Mouse (Mus musculus): Measurements from ENCODE around the gene Bcar3. TPM values are rescaled to one million over a fixed set of nuclear protein-coding genes. Genes with fewer than 3 reads are reported as not detected.
A peak's percentile ranks its signal among the peaks of the same experiment; 100 is the strongest.

Bcar3 gene
- polyA plus RNA-seq, 1 experiment from 2014 or later = 4.8 TPM

DNA sequence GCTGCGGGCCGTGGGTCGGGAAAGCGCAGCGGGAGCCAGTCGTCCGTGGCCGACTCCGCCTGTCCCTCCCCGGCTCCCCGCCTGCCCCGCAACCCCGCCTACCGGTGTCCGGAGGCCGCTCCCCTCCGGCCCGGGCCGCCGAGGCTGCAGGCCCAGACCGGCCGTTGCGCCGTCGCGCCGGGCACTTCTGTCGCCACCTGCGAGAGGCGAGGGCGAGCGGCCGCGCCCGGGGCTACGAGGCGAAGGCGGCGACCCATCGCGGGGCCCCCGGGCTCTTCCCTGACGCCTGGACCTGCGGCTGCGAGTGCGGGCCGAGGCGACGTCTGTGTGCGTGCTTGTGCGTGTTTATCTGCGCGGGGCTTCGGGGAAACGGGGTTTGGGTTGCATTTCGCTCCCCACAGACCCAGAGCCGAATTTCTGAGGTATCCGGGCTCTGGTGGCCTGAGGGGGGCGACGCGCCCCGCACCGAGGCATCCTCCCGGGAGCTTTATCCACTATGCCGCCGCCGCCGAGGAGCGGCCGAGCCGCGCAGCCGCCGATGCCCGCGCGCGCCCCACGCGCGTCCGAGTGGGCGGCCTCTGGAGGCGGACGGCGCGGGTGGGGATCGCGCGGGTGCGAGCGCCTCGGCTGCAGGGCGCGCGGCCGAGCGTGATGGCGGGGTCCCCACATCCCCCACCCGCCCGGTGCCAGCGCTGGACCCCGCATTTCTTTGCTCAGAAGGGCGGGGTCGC lies 548 bp upstream of the Bcar3 start:
- H3K4me3 ChIP-seq = peak overlapping the region; percentile 90
- peak overlapping the region; percentile 94 for H3K27ac ChIP-seq (replicated peaks)
- H3K9ac ChIP-seq = peak overlapping the region; percentile 94
- no peaks in the 10 kb centered on the region for H3K9me3 ChIP-seq
- H3K27me3 ChIP-seq (replicated peaks) = peaks cover 7% of the 10 kb centered on the region; the same call in 1 of the 2 replicates
- ATAC-seq (ENCODE audit: extremely low read depth, insufficient number of reproducible peaks, low FRiP score, low TSS enrichment) = peak; percentile 82
- H3K4me2 ChIP-seq = peak overlapping the region; percentile 79
- H3K4me1 ChIP-seq = peaks cover 34% of the 10 kb centered on the region
- 0% methylated on average over 98 of the region's 105 CpGs for WGBS
- H3K36me3 ChIP-seq = no peaks in the 10 kb centered on the region

DNA sequence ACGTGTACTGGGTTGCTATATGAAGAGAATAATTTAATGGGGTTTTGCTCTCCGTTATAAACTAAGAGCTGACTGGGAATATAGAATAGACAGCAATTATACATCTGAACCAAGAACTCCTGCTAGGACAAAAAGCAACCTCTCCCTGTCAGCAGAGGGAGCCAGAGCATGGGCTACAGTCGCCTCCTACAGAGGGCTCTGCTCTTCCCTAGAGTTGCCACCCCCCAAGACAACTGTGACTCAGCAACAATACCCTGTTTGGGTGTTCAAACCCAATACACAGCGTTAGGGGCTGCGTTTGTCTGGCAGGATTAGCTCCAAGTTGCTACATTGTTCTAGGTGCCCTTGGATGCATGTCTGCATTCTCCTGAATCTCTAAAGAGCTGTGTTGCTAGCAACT lies 1.6 kb downstream of the Bcar3 start:
- ATAC-seq (ENCODE audit: extremely low read depth, insufficient number of reproducible peaks, low FRiP score, low TSS enrichment) = no peak
- Histone ChIP-seq H3K27me3 (replicated peaks) (peaks cover 27% of the 10 kb centered on the region), H3K36me3 (no peaks in the 10 kb centered on the region), H3K4me3 (no peak overlapping the region), H3K27ac (replicated peaks) (no peak overlapping the region), H3K9ac (no peak overlapping the region), H3K4me2 (no peak overlapping the region), H3K9me3 (no peaks in the 10 kb centered on the region), H3K4me1 (peaks cover 33% of the 10 kb centered on the region)
- WGBS = 14% methylated on average over 5 of the region's 5 CpGs

DNA sequence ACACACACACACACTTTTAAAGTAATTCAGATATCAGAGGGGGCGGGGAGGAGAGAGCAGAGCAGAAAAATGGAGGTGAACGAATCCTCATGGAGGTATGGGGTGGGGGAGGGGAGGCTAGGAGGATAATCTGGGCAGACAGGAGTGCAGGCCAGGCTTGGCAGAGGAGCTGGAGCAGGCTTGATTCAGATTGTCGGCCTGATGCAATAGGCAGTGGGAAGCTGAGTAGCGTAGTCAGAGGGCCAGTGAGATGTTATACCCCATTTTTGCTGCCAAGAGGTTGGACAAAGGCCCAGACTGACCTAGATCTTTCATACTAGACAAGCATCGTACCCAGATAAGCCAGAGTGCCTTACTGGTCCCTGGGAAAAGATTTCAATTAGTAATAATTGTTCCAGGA lies 3.0 kb downstream of the Bcar3 start:
- Histone ChIP-seq H3K4me2 (no peak overlapping the region), H3K9me3 (no peaks in the 10 kb centered on the region), H3K36me3 (no peaks in the 10 kb centered on the region), H3K4me3 (no peak overlapping the region), H3K27ac (replicated peaks) (no peak overlapping the region), H3K4me1 (peaks cover 31% of the 10 kb centered on the region), H3K27me3 (replicated peaks) (peaks cover 36% of the 10 kb centered on the region), H3K9ac (no peak overlapping the region)
- WGBS = 57% methylated on average over 5 of the region's 5 CpGs
- ATAC-seq (ENCODE audit: extremely low read depth, insufficient number of reproducible peaks, low FRiP score, low TSS enrichment) = no peak

DNA sequence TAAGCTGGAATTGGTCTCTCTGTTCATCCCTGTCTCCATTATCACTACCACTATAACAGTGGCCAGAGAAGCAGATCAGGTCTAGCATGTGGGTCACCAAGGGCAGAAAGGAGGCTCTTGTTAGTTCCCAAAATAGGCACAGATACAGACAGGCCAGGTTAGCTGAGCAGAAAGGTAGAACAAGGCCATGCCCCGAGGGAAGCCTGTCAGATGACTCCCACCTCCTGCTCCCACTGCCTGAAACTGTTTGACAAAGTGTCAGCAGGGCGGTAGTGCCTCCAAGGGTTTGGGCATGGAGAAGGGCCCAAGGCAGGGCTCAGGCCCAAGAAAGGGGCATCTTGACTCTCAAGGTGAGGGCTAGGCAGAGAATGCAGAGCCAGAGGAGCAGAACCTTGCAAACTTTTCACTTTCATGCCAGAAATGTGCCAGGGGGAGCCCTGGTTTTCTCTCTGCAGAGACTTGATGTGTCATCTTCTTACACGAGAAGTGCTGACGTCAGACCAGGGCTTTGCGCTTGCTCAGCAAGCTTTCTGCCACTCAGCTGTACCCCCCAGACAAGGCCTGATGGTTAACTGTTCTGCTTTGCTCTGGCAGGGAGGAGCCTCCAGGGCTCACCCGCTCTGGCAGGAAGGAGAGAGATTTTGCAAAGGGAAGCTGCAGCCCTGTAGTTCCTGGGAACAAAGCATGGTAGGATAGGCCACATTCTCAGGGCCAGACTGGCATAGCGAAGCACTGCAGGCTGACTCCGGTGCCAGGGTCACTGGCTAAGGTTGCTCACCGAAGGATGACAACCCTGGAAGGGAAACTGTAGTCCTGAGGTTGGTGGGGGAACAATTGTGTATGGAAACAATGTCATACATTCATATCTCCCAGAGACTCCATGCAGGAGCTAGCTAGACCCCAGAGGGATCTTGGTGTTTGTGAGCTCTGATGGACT lies 7.3 kb downstream of the Bcar3 start:
- H3K36me3 ChIP-seq = no peaks in the 10 kb centered on the region
- peaks cover 18% of the 10 kb centered on the region for H3K4me1 ChIP-seq
- WGBS = 50% methylated on average over 9 of the region's 9 CpGs
- peak overlapping the region; percentile 13 for H3K9ac ChIP-seq
- H3K4me3 ChIP-seq = no peak overlapping the region
- ATAC-seq (ENCODE audit: extremely low read depth, insufficient number of reproducible peaks, low FRiP score, low TSS enrichment) = no peak
- H3K4me2 ChIP-seq = no peak overlapping the region
- no peaks in the 10 kb centered on the region for H3K9me3 ChIP-seq
- peaks cover 61% of the 10 kb centered on the region for H3K27me3 ChIP-seq (replicated peaks)
- H3K27ac ChIP-seq (replicated peaks) = peak overlapping the region; percentile 45; the same call in 1 of the 2 replicates

DNA sequence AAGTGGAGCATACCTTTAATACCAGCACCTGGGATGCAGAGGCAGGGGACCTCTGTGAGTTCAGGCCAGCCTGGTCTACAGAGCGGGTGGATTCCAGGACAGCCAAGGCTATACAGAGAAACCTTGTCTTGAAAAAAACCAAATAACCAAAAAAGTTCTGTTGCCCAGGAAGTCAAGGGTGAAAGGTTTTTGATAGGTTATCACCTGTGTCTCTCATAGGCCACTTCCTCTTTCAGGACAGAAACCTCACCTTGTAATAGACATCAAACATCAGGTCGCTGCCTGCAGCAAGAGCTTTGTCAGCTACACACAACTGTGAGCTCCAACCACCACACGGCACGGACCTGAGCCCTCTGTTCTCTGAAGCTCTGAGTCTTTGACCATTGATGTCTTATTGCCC lies 10.6 kb downstream of the Bcar3 start:
- peaks cover 18% of the 10 kb centered on the region for H3K4me1 ChIP-seq
- no peak overlapping the region for H3K9ac ChIP-seq
- peaks cover 74% of the 10 kb centered on the region for H3K27me3 ChIP-seq (replicated peaks)
- H3K4me3 ChIP-seq = no peak overlapping the region
- WGBS = 82% methylated on average over 4 of the region's 4 CpGs
- no peak for ATAC-seq (ENCODE audit: extremely low read depth, insufficient number of reproducible peaks, low FRiP score, low TSS enrichment)
- no peaks in the 10 kb centered on the region for H3K36me3 ChIP-seq
- no peaks in the 10 kb centered on the region for H3K9me3 ChIP-seq
- no peak overlapping the region for H3K4me2 ChIP-seq
- H3K27ac ChIP-seq (replicated peaks) = no peak overlapping the region

DNA sequence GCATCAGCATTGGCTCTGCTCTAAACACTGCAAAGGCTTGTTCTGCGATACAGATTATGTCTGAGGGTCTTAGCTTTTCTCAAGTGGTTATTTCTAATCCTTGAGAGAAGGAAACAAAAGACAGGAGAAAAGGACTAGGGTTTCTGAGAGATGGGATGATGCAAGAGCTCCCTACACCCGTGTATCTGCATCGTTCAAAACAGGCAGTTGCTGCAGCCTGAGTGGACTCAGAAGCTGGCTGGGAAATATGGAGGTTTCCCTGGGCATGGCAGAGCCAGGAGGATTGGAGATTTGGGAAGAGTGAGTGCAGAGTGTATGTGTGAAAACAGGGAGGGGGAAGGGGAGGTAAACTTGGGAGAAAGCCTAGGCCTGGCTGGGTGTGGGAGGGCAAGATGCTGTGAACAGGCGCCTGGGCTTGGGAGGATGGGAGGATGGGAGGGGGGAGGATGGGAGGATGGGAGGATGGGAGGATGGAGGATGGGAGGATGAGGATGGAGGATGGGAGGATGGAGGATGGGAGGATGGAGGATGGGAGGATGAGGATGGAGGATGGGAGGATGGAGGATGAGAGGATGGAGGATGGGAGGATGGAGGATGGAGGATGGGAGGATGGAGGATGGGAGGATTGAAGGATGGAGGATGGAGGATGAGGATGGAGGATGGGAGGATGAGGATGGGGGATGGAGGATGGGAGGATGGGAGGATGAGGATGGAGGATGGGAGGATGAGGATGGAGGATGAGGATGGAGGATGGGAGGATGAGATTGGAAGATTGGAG lies 14.1 kb downstream of the Bcar3 start:
- no peak for ATAC-seq (ENCODE audit: extremely low read depth, insufficient number of reproducible peaks, low FRiP score, low TSS enrichment)
- H3K9ac ChIP-seq = no peak overlapping the region
- no peak overlapping the region for H3K4me3 ChIP-seq
- H3K9me3 ChIP-seq = no peaks in the 10 kb centered on the region
- WGBS = 54% methylated on average over 4 of the region's 4 CpGs
- peaks cover 5% of the 10 kb centered on the region; the same call in 1 of the 2 replicates for H3K4me1 ChIP-seq
- H3K36me3 ChIP-seq = no peaks in the 10 kb centered on the region
- peaks cover 78% of the 10 kb centered on the region for H3K27me3 ChIP-seq (replicated peaks)
- H3K4me2 ChIP-seq = no peak overlapping the region
- no peak overlapping the region for H3K27ac ChIP-seq (replicated peaks)

DNA sequence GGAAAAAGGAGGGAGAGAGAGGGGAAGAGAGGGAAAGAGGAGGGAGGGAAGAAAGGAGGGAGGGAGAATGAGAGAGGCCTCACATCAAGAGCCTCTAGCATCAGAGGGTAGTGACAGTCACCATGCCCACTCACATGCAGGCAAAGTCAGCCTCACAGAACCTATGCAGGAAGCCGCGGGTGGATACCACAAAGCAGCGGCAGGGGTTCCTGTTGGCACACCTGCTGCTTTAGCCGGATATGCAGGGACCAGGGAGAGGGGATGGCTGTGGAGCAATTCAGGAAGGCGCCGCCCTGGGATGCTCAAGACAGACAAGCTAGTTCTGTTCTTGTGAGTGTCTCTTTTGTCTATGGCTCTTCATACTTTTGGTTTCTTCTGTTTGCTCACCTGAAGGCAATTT lies 15.0 kb downstream of the Bcar3 start:
- WGBS = 28% methylated on average over 6 of the region's 6 CpGs

DNA sequence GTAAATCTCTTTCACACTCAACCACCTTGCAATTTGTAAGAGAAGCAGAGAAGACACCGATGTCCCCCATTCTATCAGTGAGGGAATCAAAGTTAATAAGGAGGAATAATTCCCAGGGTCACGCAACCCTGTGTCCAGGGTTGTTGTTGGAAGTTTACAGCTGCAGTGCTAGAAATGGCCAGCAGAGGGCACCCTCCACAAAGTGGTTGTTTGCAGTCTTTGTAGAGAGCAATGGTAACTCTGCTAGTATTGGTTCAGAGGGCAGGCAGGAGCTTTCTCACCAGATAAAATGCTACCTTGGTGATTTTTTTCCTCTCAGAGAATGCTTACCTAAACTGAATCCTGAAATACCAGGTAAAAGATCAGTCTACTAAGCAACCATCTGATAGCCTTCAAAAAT lies 18.1 kb downstream of the Bcar3 start:
- Histone ChIP-seq H3K27me3 (replicated peaks) (peaks cover 77% of the 10 kb centered on the region), H3K9ac (no peak overlapping the region), H3K4me2 (no peak overlapping the region), H3K4me1 (peaks cover 19% of the 10 kb centered on the region), H3K4me3 (no peak overlapping the region), H3K36me3 (no peaks in the 10 kb centered on the region), H3K9me3 (no peaks in the 10 kb centered on the region), H3K27ac (replicated peaks) (no peak overlapping the region)
- no peak for ATAC-seq (ENCODE audit: extremely low read depth, insufficient number of reproducible peaks, low FRiP score, low TSS enrichment)
- 15% methylated on average over 2 of the region's 2 CpGs for WGBS

More for the DNA sequence above, 15.0 kb downstream of the Bcar3 start:
- Histone ChIP-seq H3K27ac (replicated peaks) (no peak overlapping the region), H3K9me3 (no peaks in the 10 kb centered on the region), H3K4me1 (peaks cover 4% of the 10 kb centered on the region), H3K4me2 (no peak overlapping the region), H3K9ac (no peak overlapping the region), H3K36me3 (no peaks in the 10 kb centered on the region), H3K27me3 (replicated peaks) (peaks cover 82% of the 10 kb centered on the region), H3K4me3 (no peak overlapping the region)
- ATAC-seq (ENCODE audit: extremely low read depth, insufficient number of reproducible peaks, low FRiP score, low TSS enrichment) = no peak

DNA sequence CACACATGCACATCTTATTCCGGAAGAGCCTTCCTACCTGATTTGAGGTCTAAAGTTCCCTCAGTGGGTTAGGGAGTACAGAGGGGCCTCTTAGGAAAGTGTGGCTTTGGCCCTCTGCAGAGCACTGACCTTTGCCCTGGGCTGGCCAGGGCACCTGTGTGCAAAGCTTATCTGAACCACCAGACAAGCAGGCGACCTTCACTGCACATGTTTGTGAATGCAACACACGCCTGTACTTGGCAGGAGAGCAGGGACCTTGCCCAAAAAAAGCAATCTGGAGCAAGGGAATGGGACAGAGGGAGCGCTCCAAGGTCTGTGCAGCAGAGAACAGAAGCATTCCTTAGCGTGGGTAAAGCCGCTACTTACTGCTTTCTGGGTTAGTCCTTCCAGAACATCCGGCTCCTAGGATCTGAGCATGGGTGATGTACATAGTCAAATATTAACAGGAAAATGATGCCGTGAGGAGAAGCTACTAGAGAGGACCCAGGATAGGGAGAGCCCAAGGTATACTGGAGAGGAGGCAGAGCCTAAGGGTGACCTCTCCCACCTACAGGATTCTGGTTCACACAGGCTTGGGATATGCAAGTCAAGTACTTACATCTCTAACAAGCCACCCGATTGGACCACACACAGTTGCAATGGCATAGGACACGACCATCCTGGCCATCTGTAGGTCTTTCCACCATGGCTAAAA lies 19.1 kb downstream of the Bcar3 start:
- Histone ChIP-seq H3K9ac (no peak overlapping the region), H3K4me3 (no peak overlapping the region), H3K27ac (replicated peaks) (no peak overlapping the region), H3K4me2 (no peak overlapping the region), H3K4me1 (peaks cover 24% of the 10 kb centered on the region), H3K9me3 (no peaks in the 10 kb centered on the region), H3K27me3 (replicated peaks) (peaks cover 77% of the 10 kb centered on the region), H3K36me3 (no peaks in the 10 kb centered on the region)
- no peak for ATAC-seq (ENCODE audit: extremely low read depth, insufficient number of reproducible peaks, low FRiP score, low TSS enrichment)
- WGBS = 59% methylated on average over 10 of the region's 10 CpGs

DNA sequence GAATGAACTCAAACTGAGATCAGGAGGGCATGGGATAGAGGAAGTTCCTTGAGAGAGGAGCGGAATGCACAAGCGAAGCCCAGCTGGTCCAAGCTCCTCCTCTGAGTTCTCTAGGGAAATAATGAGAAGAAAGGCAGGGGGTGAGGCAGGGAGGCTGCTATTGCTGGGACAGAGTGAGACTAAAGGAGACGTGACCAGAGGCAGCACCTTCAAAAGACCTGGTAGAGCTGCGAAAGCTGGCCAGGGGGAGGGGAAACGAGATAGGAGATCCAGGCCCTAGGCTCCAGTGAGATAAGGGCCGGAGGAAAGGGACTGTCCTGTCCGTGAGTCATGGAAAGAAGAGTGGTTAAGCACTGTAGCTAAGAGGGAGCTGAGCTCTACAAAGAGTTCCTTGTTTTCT lies 20.0 kb downstream of the Bcar3 start:
- no peak for ATAC-seq (ENCODE audit: extremely low read depth, insufficient number of reproducible peaks, low FRiP score, low TSS enrichment)
- 12% methylated on average over 7 of the region's 7 CpGs for WGBS
- Histone ChIP-seq H3K36me3 (no peaks in the 10 kb centered on the region), H3K27me3 (replicated peaks) (peaks cover 80% of the 10 kb centered on the region), H3K4me3 (no peak overlapping the region), H3K4me2 (no peak overlapping the region), H3K4me1 (peaks cover 24% of the 10 kb centered on the region), H3K9ac (no peak overlapping the region), H3K27ac (replicated peaks) (no peak overlapping the region), H3K9me3 (no peaks in the 10 kb centered on the region)
